Mouse (Mus musculus): Measurements from ENCODE around the gene Rplp1.

The Rplp1 gene

GRCm38 (mm10) chr9:61911300-61912128 lies 2.8 kb downstream of the Rplp1 start:
- no peak for DNase-seq (ENCODE audit: low read depth, low spot score)

GRCm38 (mm10) chr9:61910526-61911256 lies 3.7 kb downstream of the Rplp1 start:
- no peak for DNase-seq (ENCODE audit: low read depth, low spot score)

- DNase-seq (ENCODE audit: low read depth, low spot score): no peak
These were observed 4.7 kb downstream of the Rplp1 start for GRCm38 (mm10) chr9:61909633-61910032.

GRCm38 (mm10) chr9:61908832-61909407 lies 5.4 kb downstream of the Rplp1 start:
- DNase-seq (ENCODE audit: low read depth, low spot score): no peak

GRCm38 (mm10) chr9:61908341-61908740 lies 6.0 kb downstream of the Rplp1 start:
- no peak for DNase-seq (ENCODE audit: low read depth, low spot score)

GRCm38 (mm10) chr9:61907621-61908295 lies 6.6 kb downstream of the Rplp1 start:
- DNase-seq (ENCODE audit: low read depth, low spot score): no peak

GRCm38 (mm10) chr9:61906912-61907311 lies 7.4 kb downstream of the Rplp1 start:
- DNase-seq (ENCODE audit: low read depth, low spot score): no peak

- DNase-seq (ENCODE audit: low read depth, low spot score): no peak
These were observed 8.8 kb downstream of the Rplp1 start for GRCm38 (mm10) chr9:61905576-61905975.

GRCm38 (mm10) chr9:61904201-61904600 lies 10.1 kb downstream of the Rplp1 start:
- no peak for DNase-seq (ENCODE audit: low read depth, low spot score)

- no peak for DNase-seq (ENCODE audit: low read depth, low spot score)
These were observed 11.9 kb downstream of the Rplp1 start for GRCm38 (mm10) chr9:61902445-61902844.

GRCm38 (mm10) chr9:61901574-61901973 lies 12.8 kb downstream of the Rplp1 start:
- no peak for DNase-seq (ENCODE audit: low read depth, low spot score)

GRCm38 (mm10) chr9:61899804-61900203 lies 14.5 kb downstream of the Rplp1 start:
- DNase-seq (ENCODE audit: low read depth, low spot score): peak; percentile 70

GRCm38 (mm10) chr9:61898401-61898800 lies 15.9 kb downstream of the Rplp1 start:
- peak; percentile 81 for DNase-seq (ENCODE audit: low read depth, low spot score)

GRCm38 (mm10) chr9:61895014-61895413 lies 19.3 kb downstream of the Rplp1 start:
- no peak for DNase-seq (ENCODE audit: low read depth, low spot score)

GRCm38 (mm10) chr9:61889855-61890254 lies 24.5 kb downstream of the Rplp1 start:
- no peak for DNase-seq (ENCODE audit: low read depth, low spot score)

- no peak for DNase-seq (ENCODE audit: low read depth, low spot score)
These were observed 26.5 kb downstream of the Rplp1 start for GRCm38 (mm10) chr9:61887661-61888379.

GRCm38 (mm10) chr9:61885964-61886363 lies 28.4 kb downstream of the Rplp1 start:
- DNase-seq (ENCODE audit: low read depth, low spot score): no peak

- no peak for DNase-seq (ENCODE audit: low read depth, low spot score)
These were observed 29.4 kb downstream of the Rplp1 start for GRCm38 (mm10) chr9:61884936-61885335.

GRCm38 (mm10) chr9:61884375-61884774 lies 30.0 kb downstream of the Rplp1 start:
- no peak for DNase-seq (ENCODE audit: low read depth, low spot score)

- DNase-seq (ENCODE audit: low read depth, low spot score): no peak
These were observed 32.2 kb downstream of the Rplp1 start for GRCm38 (mm10) chr9:61882179-61882578.

GRCm38 (mm10) chr9:61878889-61879288 lies 35.5 kb downstream of the Rplp1 start:
- peak; percentile 86 for DNase-seq (ENCODE audit: low read depth, low spot score)
